Mouse (Mus musculus) olfactory bulb, adult 2 months (tissue): Measurements from ENCODE around the gene Zfp941.

Experiments used
- CTCF ChIP-seq: fragments of 200-500 bp; IDR thresholded peaks from 2 replicates; pipeline ENCODE4 v1.5.1; 2012; ENCODE audit warnings: low read depth, mild to moderate bottlenecking, low read length, moderate library complexity; ENCODE audit not compliant: insufficient read depth
- POLR2A ChIP-seq: fragments of 200-500 bp; IDR thresholded peaks from 2 replicates; pipeline ENCODE4 v1.6.1; 2012; ENCODE audit warnings: mild to moderate bottlenecking, low read depth, low read length, moderate library complexity; ENCODE audit not compliant: insufficient read depth

GRCm38 (mm10) chr7:140839556-140839955, 17.6 kb upstream of the Zfp941 start:
- TF ChIP-seq POLR2A (no peak), CTCF (no peak)
